Comparison of ENCODE assay signal across 8 mouse cellular contexts in the genomic region with DNA sequence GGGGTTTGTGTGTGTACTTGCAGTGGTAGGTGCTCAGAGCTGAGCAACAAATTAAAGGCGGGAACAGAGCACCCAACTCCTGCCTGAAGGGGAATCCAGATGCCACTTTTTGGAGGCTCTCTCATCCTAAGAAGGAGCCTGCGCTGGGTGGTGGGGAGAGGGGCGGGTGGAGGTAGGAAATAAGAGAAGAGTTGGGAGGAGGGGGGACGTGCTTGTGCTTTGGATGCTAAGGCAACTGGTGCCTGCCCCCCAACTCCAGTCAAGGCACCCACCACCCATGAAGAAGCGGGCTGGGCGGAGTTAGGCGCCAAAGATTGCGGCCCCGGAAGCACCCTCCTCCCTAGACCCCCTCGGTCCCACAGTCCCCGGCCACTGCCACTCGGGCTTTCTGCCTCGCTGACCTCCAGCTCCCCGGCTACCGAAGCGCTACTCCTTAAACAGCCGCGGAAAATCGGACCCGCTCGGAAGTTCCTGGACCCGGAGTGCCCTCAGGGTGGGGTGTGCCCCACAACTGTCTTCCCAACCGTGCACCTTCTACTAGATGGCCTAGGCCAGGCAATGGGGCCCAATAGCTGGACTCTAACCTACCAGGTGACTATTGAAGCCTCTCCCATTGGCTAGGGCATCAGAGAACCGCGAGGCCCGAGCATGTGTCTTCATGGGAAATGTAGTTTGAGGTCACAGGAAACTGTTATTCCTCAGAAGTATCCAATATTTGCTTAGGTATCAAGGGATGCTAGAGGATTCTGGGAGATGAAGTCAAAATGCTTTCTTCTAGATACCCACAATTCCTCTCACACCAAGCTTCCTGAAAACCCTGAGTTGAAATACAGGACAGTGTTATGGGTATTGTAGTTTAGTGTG. TPM values are rescaled to one million over a fixed set of nuclear protein-coding genes. Genes with fewer than 3 reads are reported as not detected.
DNase-seq lines count a peak whose midpoint lies in the region; ATAC-seq lines count a peak whose summit lies in the region.

TSS of gene Enox2 (minus strand) at position 560 of the 864 bp plus-strand sequence.

- H3K27me3 ChIP-seq in lung, embryonic 16.5 days (ENCODE audit: control insufficient read depth, insufficient read depth, low read depth, low read length), result no peaks in the 10 kb centered on the region

- peak; percentile 93 for DNase-seq in MEL-GATA-1-ER (ENCODE audit: extremely low read depth, low read depth)
- DNase-seq in cerebellum, adult 8-10 months, result peak; percentile 77
- peak; percentile 84 for DNase-seq in forelimb bud, embryonic 11.5 days (ENCODE audit: low read depth, low spot score)
- peak; percentile 79 for DNase-seq in layer of hippocampus, adult 9-10 months (ENCODE audit: low spot score)
- DNase-seq in ovary, postnatal 10 days (ENCODE audit: low spot score), result peak; percentile 50
- DNase-seq in thymus, postnatal 10 days (ENCODE audit: low spot score in 2 of 2), result peak; percentile 59 to 70

- H3K9me3 ChIP-seq in lung, embryonic 16.5 days (ENCODE audit: control insufficient read depth, low read length), result no peaks in the 10 kb centered on the region

- peak; percentile 100 for ATAC-seq in hematopoietic stem cell, adult 5-6 weeks (replicated peaks in 1 of 2; ENCODE audit: insufficient read depth in 1 of 2, low FRiP score in 2 of 2, low TSS enrichment in 1 of 2, low read depth in 1 of 2, poor library complexity in 2 of 2, severe bottlenecking in 2 of 2)
- peak; percentile 100 for ATAC-seq in lung, embryonic 16.5 days (ENCODE audit: low read depth)

- H3K4me3 ChIP-seq in lung, embryonic 16.5 days (ENCODE audit: low read length), result peak within 1 kb of the TSS; percentile 64

- peak within 1 kb of the TSS; percentile 78 for H3K9ac ChIP-seq in lung, embryonic 16.5 days (ENCODE audit: low read length)

- 20% methylated on average over 24 of the region's 26 CpGs for WGBS in lung, embryonic 16.5 days

- H3K4me1 ChIP-seq in lung, embryonic 16.5 days (replicated peaks; ENCODE audit: control insufficient read depth, insufficient read depth, low read length), result no peaks in the 10 kb centered on the region

- H3K4me2 ChIP-seq in lung, embryonic 16.5 days (ENCODE audit: low read depth, low read length), result peak within 1 kb of the TSS; percentile 54

- H3K27ac ChIP-seq in lung, embryonic 16.5 days (ENCODE audit: low read length), result peak within 1 kb of the TSS; percentile 66; the same call in 1 of the 2 replicates

- H3K36me3 ChIP-seq in lung, embryonic 16.5 days (ENCODE audit: control insufficient read depth, insufficient read depth, low read length), result no peaks in the 10 kb centered on the region

RNA-seq across cellular contexts. Expression of gene Enox2, which starts in this region (rescaled TPM):
- total RNA-seq in hematopoietic stem cell, adult 5-6 weeks (2017), result 22.8 and 25.1 TPM in 2 replicates
- 7.3 and 10.3 TPM in 2 replicates for polyA plus RNA-seq in lung, embryonic 16.5 days (2015; fragmentation: Nextera tagmentation; extraction: Ambion mirVana)

Comparison
In these comparisons a context has a peak if more than half of its experiments do, and no peak if none do; other contexts are left out.
1. Peak in every context shown above with its lines: DNase-seq, ATAC-seq, H3K4me3 ChIP-seq and H3K27ac ChIP-seq.